Mouse (Mus musculus) liver, adult (tissue): ENCODE data around the gene Rexo4.

ENCODE experiments used
- GATA4 ChIP-seq: IDR thresholded peaks from 2 replicates; pipeline ENCODE4 v1.6.1; 2014; ENCODE audit warnings: mild to moderate bottlenecking, low read length; ENCODE audit not compliant: insufficient replicate concordance

The Rexo4 gene

GRCm38 (mm10) chr2:26963923-26964723 lies at the start of gene Rexo4:
Rexo4 (minus strand) TSS chr2:26964386.
- peak; percentile 6; the same call in 1 of the 2 replicates for TF ChIP-seq GATA4

GRCm38 (mm10) chr2:27009714-27010244 lies 45.6 kb upstream of the Rexo4 start, which contains the start of gene Cacfd1:
Cacfd1 (plus strand) TSS chr2:27009926.
- peak; percentile 31; the same call in 1 of the 2 replicates for TF ChIP-seq GATA4

GRCm38 (mm10) chr2:27007701-27008100 lies 43.5 kb upstream of the Rexo4 start:
- TF ChIP-seq GATA4 = no peak

- no peak for TF ChIP-seq GATA4
Measured at GRCm38 (mm10) chr2:27006255-27006654, 42.1 kb upstream of the Rexo4 start.

- no peak for TF ChIP-seq GATA4
Measured at GRCm38 (mm10) chr2:26997993-26998392, 33.8 kb upstream of the Rexo4 start.

GRCm38 (mm10) chr2:26997498-26997897 lies 33.3 kb upstream of the Rexo4 start:
- TF ChIP-seq GATA4 = no peak

GRCm38 (mm10) chr2:26993936-26994335 lies 29.8 kb upstream of the Rexo4 start:
- TF ChIP-seq GATA4 = no peak

- no peak for TF ChIP-seq GATA4
Measured at GRCm38 (mm10) chr2:26984640-26985039, 20.5 kb upstream of the Rexo4 start.

GRCm38 (mm10) chr2:26984179-26984578 lies 20.0 kb upstream of the Rexo4 start:
- no peak for TF ChIP-seq GATA4

- no peak for TF ChIP-seq GATA4
Measured at GRCm38 (mm10) chr2:26980361-26980760, 16.2 kb upstream of the Rexo4 start.

- no peak for TF ChIP-seq GATA4
Measured at GRCm38 (mm10) chr2:26973960-26974359, 9.8 kb upstream of the Rexo4 start.

- TF ChIP-seq GATA4 = no peak
Measured at GRCm38 (mm10) chr2:26973116-26973515, 8.9 kb upstream of the Rexo4 start, which contains the start of gene Adamts13. Adamts13 (plus strand) TSS chr2:26973416.

- TF ChIP-seq GATA4 = no peak
Measured at GRCm38 (mm10) chr2:26967262-26967661, 3.1 kb upstream of the Rexo4 start.

- no peak for TF ChIP-seq GATA4
Measured at GRCm38 (mm10) chr2:26964724-26965370, 661 bp upstream of the Rexo4 start.

GRCm38 (mm10) chr2:26960756-26961155 lies 3.4 kb downstream of the Rexo4 start:
- TF ChIP-seq GATA4 = no peak

GRCm38 (mm10) chr2:26957488-26957859 lies 6.7 kb downstream of the Rexo4 start:
- no peak for TF ChIP-seq GATA4
